9 mouse cellular contexts compared by ENCODE assay signal in genomic region chr12:112952433-112952832, GRCm38 (mm10). TPM values are rescaled to one million over a fixed set of nuclear protein-coding genes. Genes with fewer than 3 reads are reported as not detected.
A peak's percentile ranks its signal among the peaks of the same experiment; 100 is the strongest.
DNase-seq lines count a peak whose midpoint lies in the region; ATAC-seq and TF ChIP-seq lines count a peak whose summit lies in the region.
"Had no signal": no experiment of that assay in that cellular context is flagged by ENCODE, and none has a peak within 500 bp of the region (broad histone marks: within the 10 kb centered on the region; RNA-seq: fewer than 3 reads in every experiment).

No protein-coding gene starts in this region.

- peaks cover 26% of the 10 kb centered on the region for H3K4me1 ChIP-seq in cerebellum, adult 2 months (ENCODE audit: control insufficient read depth, insufficient read depth, low read length)
- H3K4me1 ChIP-seq in intestine, embryonic 14.5 days (replicated peaks; ENCODE audit: control insufficient read depth, insufficient read depth, low read length) = no peaks in the 10 kb centered on the region; the same call in none of the 2 replicates
- peaks cover 17% of the 10 kb centered on the region for H3K4me1 ChIP-seq in midbrain, embryonic 14.5 days (ENCODE audit: control insufficient read depth, insufficient read depth, low read length)

- no peak overlapping the region for H3K4me2 ChIP-seq in intestine, embryonic 14.5 days (ENCODE audit: low read length)
- H3K4me2 ChIP-seq in midbrain, embryonic 14.5 days (ENCODE audit: low read length) = no peak overlapping the region

- 0 out of 2 replicates have a peak, but pooled peaks cover 2% of the 10 kb centered on the region for H3K36me3 ChIP-seq in intestine, embryonic 14.5 days (ENCODE audit: control insufficient read depth, insufficient read depth, low read length)
- H3K36me3 ChIP-seq in midbrain, embryonic 14.5 days (ENCODE audit: control insufficient read depth, insufficient read depth, low read length) = peaks cover 6% of the 10 kb centered on the region; the same call in 1 of the 2 replicates

- WGBS in cerebellum, adult 2 months = 11% methylated on average over 8 of the region's 8 CpGs
- 47% methylated on average over 8 of the region's 8 CpGs for WGBS in intestine, embryonic 14.5 days
- WGBS in midbrain, embryonic 14.5 days = 81% methylated on average over 8 of the region's 8 CpGs

- H3K27ac ChIP-seq in left cerebral cortex, adult 2 months = peak overlapping the region; percentile 48; the same call in 1 of the 2 replicates
- no peak overlapping the region for H3K27ac ChIP-seq in cerebellum, adult 2 months (ENCODE audit: insufficient read depth, low read length)
- H3K27ac ChIP-seq in intestine, embryonic 14.5 days (ENCODE audit: low read depth) = no peak overlapping the region
- H3K27ac ChIP-seq in midbrain, embryonic 14.5 days (replicated peaks; ENCODE audit: low read depth, low read length) = no peak overlapping the region

- TF ChIP-seq POLR2A in cerebellum, adult 2 months (IDR thresholded peaks at IDR 0.05; ENCODE audit: borderline replicate concordance, insufficient read depth, low read length) = no peak

- no peaks in the 10 kb centered on the region for H3K27me3 ChIP-seq in cerebellum, adult 2 months (ENCODE audit: control insufficient read depth, insufficient read depth, low read length)
- H3K27me3 ChIP-seq in intestine, embryonic 14.5 days (replicated peaks; ENCODE audit: control insufficient read depth, insufficient read depth, low read length) = no peaks in the 10 kb centered on the region
- no peaks in the 10 kb centered on the region for H3K27me3 ChIP-seq in midbrain, embryonic 14.5 days (ENCODE audit: control insufficient read depth, insufficient read depth, low read length)

- H3K9ac ChIP-seq in intestine, embryonic 14.5 days (ENCODE audit: low read length) = no peak overlapping the region
- no peak overlapping the region for H3K9ac ChIP-seq in midbrain, embryonic 14.5 days (replicated peaks; ENCODE audit: low read length)

- H3K4me3 ChIP-seq in left cerebral cortex, adult 2 months = no peak overlapping the region
- no peak overlapping the region for H3K4me3 ChIP-seq in cerebellum, adult 2 months (replicated peaks; ENCODE audit: insufficient read depth, low read depth, low read length)
- H3K4me3 ChIP-seq in intestine, embryonic 14.5 days (ENCODE audit: low read depth, low read length) = no peak overlapping the region
- no peak overlapping the region for H3K4me3 ChIP-seq in midbrain, embryonic 14.5 days (replicated peaks; ENCODE audit: low read depth, low read length)
- H3K4me3 ChIP-seq: erythroblast, embryonic 14.5 days had no signal

- intact Hi-C loops in left cerebral cortex, adult 2 months (cut with DNase I) = no loop called here

- no peak for TF ChIP-seq CTCF in left cerebral cortex, adult 2 months (IDR thresholded peaks at IDR 0.05)
- no peak for TF ChIP-seq CTCF in cerebellum, adult 2 months (IDR thresholded peaks at IDR 0.05; ENCODE audit: borderline replicate concordance, insufficient read depth, low read depth, low read length)

- no peaks in the 10 kb centered on the region for H3K9me3 ChIP-seq in intestine, embryonic 14.5 days (ENCODE audit: control insufficient read depth, low read length)
- H3K9me3 ChIP-seq in midbrain, embryonic 14.5 days (ENCODE audit: control insufficient read depth, low read length) = no peaks in the 10 kb centered on the region

- DNase-seq in left cerebral cortex, adult 2 months (ENCODE audit: extremely low spot score in 1 of 2, low spot score in 2 of 2) = no peak
- no peak for DNase-seq in left cerebral cortex, adult 8-10 months (ENCODE audit: low spot score in 2 of 2)
- peak; percentile 65 to 78 for DNase-seq in cerebellum, adult 2 months
- DNase-seq in intestine, embryonic 14.5 days (ENCODE audit: low spot score) = no peak
- DNase-seq in lung, postnatal 14 days = peak; percentile 71
- DNase-seq in right cerebral cortex, postnatal 25 days = no peak
- no peak for DNase-seq in spleen, adult 12 weeks (ENCODE audit: low spot score)
- DNase-seq in midbrain, embryonic 14.5 days = no peak

- peak; percentile 10; the same call in 1 of the 2 replicates for ATAC-seq in intestine, embryonic 14.5 days (replicated peaks; ENCODE audit: low FRiP score, low TSS enrichment, low read depth)
- ATAC-seq in midbrain, embryonic 14.5 days (ENCODE audit: low FRiP score, low TSS enrichment) = no peak

RNA-seq across cellular contexts. Expression of gene Nudt14, which starts 10.5 kb away (rescaled TPM):
- total RNA-seq in left cerebral cortex, adult 2 months (2021) = 10 to 100 TPM; 10.1 to 13.7 TPM
- 10 to 100 TPM in 3 of 4 experiments, 1 to 10 TPM in 1; 9.8 to 17.1 (median 11.8) TPM for total RNA-seq in left cerebral cortex, adult 8-10 months (2022)
- 23.8 and 24.2 TPM in 2 replicates for polyA plus RNA-seq in cerebellum, adult 2 months (2012; rRNA removed)
- 102 and 105 TPM in 2 replicates for polyA plus RNA-seq in intestine, embryonic 14.5 days (2014; fragmentation: Nextera tagmentation; extraction: Ambion mirVana)
- polyA plus RNA-seq in midbrain, embryonic 14.5 days (2014; fragmentation: Nextera tagmentation; extraction: Ambion mirVana) = 53.2 and 59.4 TPM in 2 replicates

RNA-seq across cellular contexts. Expression of gene Jag2, which starts 22.9 kb away (rescaled TPM):
- 10 to 100 TPM; 57.9 to 62.2 TPM for total RNA-seq in left cerebral cortex, adult 2 months (2021)
- total RNA-seq in left cerebral cortex, adult 8-10 months (2022) = 10 to 100 TPM; 48.1 to 69.9 (median 58.9) TPM
- polyA plus RNA-seq in cerebellum, adult 2 months (2012; rRNA removed) = 23.0 and 24.4 TPM in 2 replicates
- polyA plus RNA-seq in intestine, embryonic 14.5 days (2014; fragmentation: Nextera tagmentation; extraction: Ambion mirVana) = 4.1 and 4.4 TPM in 2 replicates
- polyA plus RNA-seq in midbrain, embryonic 14.5 days (2014; fragmentation: Nextera tagmentation; extraction: Ambion mirVana) = 15.1 and 18.5 TPM in 2 replicates
- polyA plus RNA-seq: erythroblast, embryonic 14.5 days had no signal

RNA-seq across cellular contexts. Expression of gene Btbd6, which starts 23.8 kb away (rescaled TPM):
- 10 to 100 TPM; 60.2 to 64.5 TPM for total RNA-seq in left cerebral cortex, adult 2 months (2021)
- 10 to 100 TPM; 64.2 to 73.5 (median 68.7) TPM for total RNA-seq in left cerebral cortex, adult 8-10 months (2022)
- polyA plus RNA-seq in cerebellum, adult 2 months (2012; rRNA removed) = 61.6 and 68.6 TPM in 2 replicates
- polyA plus RNA-seq in intestine, embryonic 14.5 days (2014; fragmentation: Nextera tagmentation; extraction: Ambion mirVana) = 21.7 and 23.2 TPM in 2 replicates
- 49.8 and 54.3 TPM in 2 replicates for polyA plus RNA-seq in midbrain, embryonic 14.5 days (2014; fragmentation: Nextera tagmentation; extraction: Ambion mirVana)

RNA-seq across cellular contexts. Expression of gene Brf1, which starts 48.1 kb away (rescaled TPM):
- 10 to 100 TPM; 45.6 to 46.6 TPM for total RNA-seq in left cerebral cortex, adult 2 months (2021)
- total RNA-seq in left cerebral cortex, adult 8-10 months (2022) = 10 to 100 TPM; 46.0 to 56.9 (median 48.2) TPM
- polyA plus RNA-seq in cerebellum, adult 2 months (2012; rRNA removed) = 52.0 and 52.4 TPM in 2 replicates
- polyA plus RNA-seq in intestine, embryonic 14.5 days (2014; fragmentation: Nextera tagmentation; extraction: Ambion mirVana) = 53.8 and 55.8 TPM in 2 replicates
- polyA plus RNA-seq in midbrain, embryonic 14.5 days (2014; fragmentation: Nextera tagmentation; extraction: Ambion mirVana) = 37.7 and 55.1 TPM in 2 replicates

Comparison
In these comparisons a context has a peak if more than half of its experiments do, and no peak if none do; other contexts are left out.
1. DNase-seq: peak in cerebellum, adult 2 months (2 of 2) and lung, postnatal 14 days (single experiment); none in left cerebral cortex, adult 2 months (0 of 2), left cerebral cortex, adult 8-10 months (0 of 2), intestine, embryonic 14.5 days (single experiment), right cerebral cortex, postnatal 25 days (single experiment), spleen, adult 12 weeks (single experiment) and midbrain, embryonic 14.5 days (single experiment).